Mouse (Mus musculus): ENCODE measurements around the gene Dis3.

The Dis3 gene

GRCm38 (mm10) chr14:99099267-99099966 is at the start of gene Dis3, which contains the start of gene Pibf1:
Gene Dis3, minus strand, starts transcription at chr14:99099770.
Gene Pibf1, plus strand, starts transcription at chr14:99099424.
- in situ Hi-C loops (cut with MseI, MboI) = no loop called here

- in situ Hi-C loops (cut with MseI, MboI) = loop anchor here (25.0 kb wide), 1 partner anchor 740 kb away; no protein-coding TSS in a partner anchor
Observed at GRCm38 (mm10) chr14:99146841-99147240, 47.3 kb upstream of the Dis3 start.

- in situ Hi-C loops (cut with MseI, MboI) = loop anchor here (25.0 kb wide), 1 partner anchor 745 kb away; no protein-coding TSS in a partner anchor
Observed at GRCm38 (mm10) chr14:99141786-99142633, 42.4 kb upstream of the Dis3 start.

GRCm38 (mm10) chr14:99140036-99140435 is 40.5 kb upstream of the Dis3 start:
- in situ Hi-C loops (cut with MseI, MboI) = loop anchor here (25.0 kb wide), 1 partner anchor 747 kb away; no protein-coding TSS in a partner anchor

GRCm38 (mm10) chr14:99136297-99136696 is 36.7 kb upstream of the Dis3 start:
- in situ Hi-C loops (cut with MseI, MboI) = loop anchor here (25.0 kb wide), 1 partner anchor 751 kb away; no protein-coding TSS in a partner anchor

- in situ Hi-C loops (cut with MseI, MboI) = loop anchor here (25.0 kb wide), 1 partner anchor 752 kb away; no protein-coding TSS in a partner anchor
Observed at GRCm38 (mm10) chr14:99135761-99136160, 36.2 kb upstream of the Dis3 start.

- in situ Hi-C loops (cut with MseI, MboI) = loop anchor here (25.0 kb wide), 1 partner anchor 753 kb away; no protein-coding TSS in a partner anchor
Observed at GRCm38 (mm10) chr14:99134048-99134447, 34.5 kb upstream of the Dis3 start.

- in situ Hi-C loops (cut with MseI, MboI) = loop anchor here (25.0 kb wide), 1 partner anchor 758 kb away; no protein-coding TSS in a partner anchor
Observed at GRCm38 (mm10) chr14:99129050-99129449, 29.5 kb upstream of the Dis3 start.

- in situ Hi-C loops (cut with MseI, MboI) = loop anchor here (25.0 kb wide), 1 partner anchor 760 kb away; no protein-coding TSS in a partner anchor
Observed at GRCm38 (mm10) chr14:99127509-99127908, 27.9 kb upstream of the Dis3 start.

GRCm38 (mm10) chr14:99126713-99127112 is 27.1 kb upstream of the Dis3 start:
- in situ Hi-C loops (cut with MseI, MboI) = loop anchor here (25.0 kb wide), 1 partner anchor 761 kb away; no protein-coding TSS in a partner anchor

GRCm38 (mm10) chr14:99124076-99124475 is 24.5 kb upstream of the Dis3 start:
- in situ Hi-C loops (cut with MseI, MboI) = no loop called here

- in situ Hi-C loops (cut with MseI, MboI) = no loop called here
Observed at GRCm38 (mm10) chr14:99121584-99122339, 22.2 kb upstream of the Dis3 start.

GRCm38 (mm10) chr14:99117576-99117975 is 18.0 kb upstream of the Dis3 start:
- in situ Hi-C loops (cut with MseI, MboI) = no loop called here

- in situ Hi-C loops (cut with MseI, MboI) = no loop called here
Observed at GRCm38 (mm10) chr14:99108762-99109161, 9.2 kb upstream of the Dis3 start.

GRCm38 (mm10) chr14:99107631-99108187 is 8.1 kb upstream of the Dis3 start:
- in situ Hi-C loops (cut with MseI, MboI) = no loop called here

- in situ Hi-C loops (cut with MseI, MboI) = no loop called here
Observed at GRCm38 (mm10) chr14:99106671-99107070, 7.1 kb upstream of the Dis3 start.

- in situ Hi-C loops (cut with MseI, MboI) = no loop called here
Observed at GRCm38 (mm10) chr14:99104542-99105123, 5.1 kb upstream of the Dis3 start.

GRCm38 (mm10) chr14:99103050-99103449 is 3.5 kb upstream of the Dis3 start:
- in situ Hi-C loops (cut with MseI, MboI) = no loop called here

GRCm38 (mm10) chr14:99099967-99100587 is 507 bp upstream of the Dis3 start:
- in situ Hi-C loops (cut with MseI, MboI) = no loop called here

GRCm38 (mm10) chr14:99088947-99089346 is 10.6 kb downstream of the Dis3 start:
- in situ Hi-C loops (cut with MseI, MboI) = no loop called here
